Mouse (Mus musculus) liver, embryonic 14.5 days (tissue): ENCODE data around the gene Hoxb4.

Experiments used
- CTCF ChIP-seq: IDR thresholded peaks from 2 replicates; pipeline ENCODE4 v1.5.1; 2016; ENCODE audit warnings: antibody characterized with exemption, low read depth, control low read depth
- EP300 ChIP-seq: IDR thresholded peaks from 2 replicates; pipeline ENCODE4 v1.6.1; 2016; ENCODE audit warnings: antibody characterized with exemption, low read depth

DNA sequence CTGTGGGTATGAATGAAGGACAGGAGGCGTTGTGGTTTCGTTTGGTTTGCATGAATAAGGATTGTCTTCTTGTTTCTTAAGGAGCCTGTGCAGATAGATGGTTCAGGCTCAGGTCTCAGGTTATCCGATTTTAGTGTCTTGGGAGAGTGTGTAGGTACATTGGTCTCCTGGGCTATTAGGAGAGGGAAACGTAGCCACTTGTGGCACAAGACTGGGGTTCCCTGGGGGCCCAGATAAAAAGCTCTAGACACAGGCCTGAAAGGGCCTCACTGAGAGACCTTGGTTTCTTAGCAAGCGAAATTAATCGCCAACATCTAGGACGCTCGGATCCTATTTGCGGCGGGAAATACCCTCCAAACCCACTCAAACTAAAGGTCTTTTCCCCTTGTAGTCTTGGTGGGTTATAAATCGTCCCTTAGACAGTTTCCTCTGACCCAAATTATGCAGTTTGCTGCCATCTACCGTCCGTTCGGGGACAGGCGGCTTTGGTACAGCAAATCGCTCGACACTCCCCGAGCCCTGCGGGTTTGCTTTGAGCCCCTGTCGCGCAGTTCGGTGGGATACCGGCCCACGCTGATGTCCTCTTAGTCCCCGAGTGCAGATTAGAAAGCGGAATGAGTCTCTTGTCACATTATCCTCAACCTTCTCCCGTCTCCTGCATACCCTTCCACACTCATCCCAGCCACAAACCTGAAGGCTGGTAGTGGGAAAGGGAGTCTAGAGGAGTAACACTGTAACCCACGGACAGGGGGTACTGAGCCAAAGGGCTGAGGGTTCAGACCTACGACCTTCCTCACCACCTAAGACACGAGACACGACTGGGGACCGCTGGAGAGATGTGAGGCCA lies 23.6 kb upstream of the Hoxb4 start:
- peak; percentile 68 for TF ChIP-seq CTCF
- no peak for TF ChIP-seq EP300
